Mouse (Mus musculus) thymus, postnatal 0 days (tissue): Measurements from ENCODE around the gene Rptor. TPM values are rescaled to one million over a fixed set of nuclear protein-coding genes. Genes with fewer than 3 reads are reported as not detected.
A peak's percentile ranks its signal among the peaks of the same experiment; 100 is the strongest.

Source experiments
- DNase-seq: peaks from one replicate; pipeline ENCODE4 v3.0.0-alpha.2; 2015; ENCODE audit warnings: low spot score
- polyA plus RNA-seq: library from polyadenylated mRNA; unstranded; fragments of >200 nt; fragmentation: Nextera tagmentation; extraction: Ambion mirVana; gene quantifications from 2 replicates; pipeline ENCODE4 v1.2.1, GENCODE M21; 2015

Gene Rptor
- polyA plus RNA-seq, 1 experiment from 2014 or later, result 14.0 TPM

DNA sequence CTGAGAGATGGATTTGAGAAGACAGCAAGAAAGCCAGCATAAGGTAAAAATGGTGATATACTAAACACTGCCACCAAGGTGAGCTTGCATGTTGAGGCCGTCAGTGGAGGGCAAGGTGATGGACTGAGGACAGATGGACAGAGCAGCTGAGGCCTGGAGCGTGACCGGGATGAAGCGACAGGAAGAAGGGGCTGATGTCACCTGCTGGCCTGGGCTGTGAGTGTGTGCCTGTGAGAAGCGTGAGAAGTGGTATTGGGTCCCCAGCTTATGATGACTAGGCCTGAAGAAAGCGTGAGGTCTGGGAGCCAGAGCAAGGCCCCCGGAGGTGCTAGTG is 130.9 kb downstream of the Rptor start:
- DNase-seq, result no peak

DNA sequence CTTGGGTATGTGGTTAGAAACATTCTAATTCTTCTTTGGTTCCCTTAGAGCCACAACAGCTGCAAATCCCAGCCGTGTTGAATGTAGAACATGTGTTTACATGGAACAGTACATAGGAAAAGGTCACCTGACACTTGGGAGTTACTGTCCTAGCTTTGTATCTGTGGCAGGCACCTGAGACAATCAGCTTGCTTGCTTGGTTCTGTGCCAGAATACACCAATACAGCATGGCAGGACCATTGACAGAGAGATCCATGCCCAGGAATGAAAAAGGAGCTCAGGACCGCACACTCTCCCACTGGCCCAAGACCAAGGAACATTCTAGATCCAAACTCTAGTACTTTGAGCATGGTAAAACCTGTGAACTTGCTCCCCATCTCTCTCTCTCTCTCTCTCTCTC is 132.4 kb downstream of the Rptor start:
- no peak for DNase-seq

DNA sequence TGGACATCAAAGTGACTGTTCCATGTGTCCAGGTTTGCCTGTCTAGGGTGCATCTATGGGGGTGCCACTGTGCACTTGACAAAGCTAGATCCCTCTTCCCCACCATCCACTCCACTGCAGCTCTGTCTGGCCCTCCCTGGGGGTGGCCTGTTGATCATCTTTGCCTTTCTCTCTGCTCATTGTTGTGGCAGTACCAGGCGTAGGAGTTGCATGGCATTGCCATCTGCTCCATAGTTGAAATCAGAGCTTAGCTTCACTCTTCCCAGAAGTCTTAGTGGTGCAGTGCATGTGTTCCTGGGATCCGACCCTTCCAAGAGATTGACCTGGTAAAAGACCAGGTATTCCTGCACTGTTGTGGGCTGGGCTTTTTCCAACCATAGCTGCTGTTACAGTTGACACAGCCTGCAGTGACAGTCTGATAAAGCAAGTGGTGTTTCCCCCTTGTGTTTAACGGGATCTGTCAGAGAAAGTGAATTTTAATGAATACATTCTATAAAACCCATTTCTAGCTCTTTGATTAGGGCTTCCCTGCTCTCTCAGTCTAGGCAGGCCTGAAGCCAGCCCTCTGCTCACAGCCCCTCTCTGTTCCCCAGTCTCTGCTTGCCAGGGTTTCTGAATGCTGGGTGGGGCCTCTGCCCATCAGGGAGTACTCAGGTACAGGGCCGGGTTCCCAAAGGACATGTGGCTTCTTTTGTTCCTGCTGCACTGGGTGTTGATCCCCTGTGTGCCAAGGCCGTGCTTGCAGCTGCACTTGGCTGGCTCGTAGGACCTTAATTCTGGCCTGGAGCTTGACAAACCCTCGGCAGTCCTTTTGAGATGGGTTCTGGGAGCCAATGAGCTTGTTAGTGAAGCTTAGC is 136.5 kb downstream of the Rptor start:
- no peak for DNase-seq

DNA sequence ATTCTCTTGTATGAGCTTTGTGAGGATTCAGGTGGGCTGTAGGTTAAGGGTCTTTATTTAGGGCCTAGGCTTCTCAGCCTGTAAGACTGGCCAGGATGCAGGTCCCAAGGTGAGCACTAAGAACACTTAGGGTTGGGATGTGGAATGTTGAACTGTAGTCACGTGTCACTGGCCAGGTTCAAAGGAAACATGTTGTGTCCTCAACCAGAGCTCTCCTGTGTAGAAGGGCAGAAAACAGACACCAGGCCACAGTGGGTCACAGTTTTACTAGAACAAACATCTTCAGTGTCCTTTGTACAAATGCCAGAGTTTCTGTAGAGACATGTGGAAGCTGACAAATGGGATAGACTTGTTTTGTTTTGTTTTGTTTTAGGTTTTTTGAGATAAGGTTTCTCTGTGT is 138.7 kb downstream of the Rptor start:
- no peak for DNase-seq

DNA sequence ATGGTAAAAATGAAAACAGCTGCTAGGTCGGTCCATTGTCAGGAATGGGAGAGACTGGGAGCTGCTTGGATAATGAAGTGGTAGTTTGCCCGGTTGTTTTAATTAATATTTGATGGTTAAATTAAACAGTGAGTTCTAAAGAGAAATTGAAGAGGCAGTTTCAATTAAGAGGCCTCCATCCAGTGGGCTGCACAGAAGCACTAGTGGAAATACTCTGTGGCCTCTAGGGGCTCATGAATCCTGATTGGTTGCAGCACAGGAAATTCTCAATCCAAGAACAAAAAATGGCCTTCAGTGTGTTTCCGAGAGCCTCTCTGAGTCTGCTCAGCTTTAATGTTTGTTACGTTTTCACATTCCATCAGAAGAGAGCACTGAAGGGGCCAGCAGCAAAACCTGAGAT is 141.7 kb downstream of the Rptor start:
- DNase-seq, result no peak

DNA sequence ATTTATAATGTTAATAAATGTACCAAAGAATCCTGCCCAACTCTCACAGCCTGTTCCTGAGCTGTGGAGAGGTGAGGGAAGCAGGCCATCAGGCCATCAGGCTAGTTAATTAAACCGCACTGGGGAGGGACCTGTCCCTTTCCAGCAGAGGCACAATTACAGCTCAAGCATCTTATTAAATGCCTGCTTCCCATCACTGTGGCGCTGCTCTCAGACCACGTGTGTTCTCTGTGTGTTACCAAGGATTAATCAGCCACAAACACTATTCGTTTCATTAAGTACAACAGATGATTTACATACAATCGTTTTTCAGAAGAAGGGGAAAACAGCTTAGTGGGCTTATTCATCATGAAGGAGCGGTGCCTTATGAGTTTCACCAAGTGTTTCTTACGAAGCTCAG is 142.6 kb downstream of the Rptor start:
- DNase-seq, result no peak

DNA sequence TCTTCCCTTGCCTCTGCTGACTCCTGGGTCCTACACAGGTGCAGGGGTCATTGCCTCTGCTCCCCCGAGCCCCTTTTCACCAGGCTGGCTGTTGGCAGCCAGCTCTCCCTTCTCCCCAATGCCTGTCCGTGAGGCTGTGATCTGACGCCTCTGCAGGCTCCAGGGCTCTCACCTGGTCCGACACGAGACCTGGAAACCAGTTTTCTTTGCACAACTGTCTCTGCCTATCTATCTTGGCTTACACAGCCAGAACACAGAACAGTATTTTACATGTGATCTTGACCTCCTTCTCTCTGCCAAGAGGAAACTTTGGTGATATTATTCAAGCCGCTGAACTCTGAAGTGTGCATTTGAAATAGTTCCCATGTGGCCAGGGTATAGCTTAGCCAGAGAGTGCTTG is 151.8 kb downstream of the Rptor start:
- DNase-seq, result no peak

DNA sequence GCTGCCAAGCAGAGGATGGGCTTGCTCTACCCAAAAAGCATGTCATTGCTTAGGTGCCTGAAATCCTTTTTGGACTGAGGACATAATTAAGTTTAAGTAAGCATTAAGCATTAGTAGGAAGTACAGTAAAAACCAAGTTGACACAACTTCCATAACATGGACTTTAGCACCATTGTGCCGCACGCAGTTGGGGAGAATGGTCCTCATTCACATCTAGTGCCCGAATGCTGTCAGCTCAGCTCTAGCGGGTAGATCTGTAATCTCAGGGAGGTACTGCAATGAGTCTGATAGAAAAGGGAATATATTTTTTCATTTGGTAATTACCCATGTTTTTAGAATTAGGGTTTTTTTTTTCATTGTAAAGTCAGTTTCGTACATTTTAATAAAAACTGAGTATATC is 155.5 kb downstream of the Rptor start:
- DNase-seq, result no peak

DNA sequence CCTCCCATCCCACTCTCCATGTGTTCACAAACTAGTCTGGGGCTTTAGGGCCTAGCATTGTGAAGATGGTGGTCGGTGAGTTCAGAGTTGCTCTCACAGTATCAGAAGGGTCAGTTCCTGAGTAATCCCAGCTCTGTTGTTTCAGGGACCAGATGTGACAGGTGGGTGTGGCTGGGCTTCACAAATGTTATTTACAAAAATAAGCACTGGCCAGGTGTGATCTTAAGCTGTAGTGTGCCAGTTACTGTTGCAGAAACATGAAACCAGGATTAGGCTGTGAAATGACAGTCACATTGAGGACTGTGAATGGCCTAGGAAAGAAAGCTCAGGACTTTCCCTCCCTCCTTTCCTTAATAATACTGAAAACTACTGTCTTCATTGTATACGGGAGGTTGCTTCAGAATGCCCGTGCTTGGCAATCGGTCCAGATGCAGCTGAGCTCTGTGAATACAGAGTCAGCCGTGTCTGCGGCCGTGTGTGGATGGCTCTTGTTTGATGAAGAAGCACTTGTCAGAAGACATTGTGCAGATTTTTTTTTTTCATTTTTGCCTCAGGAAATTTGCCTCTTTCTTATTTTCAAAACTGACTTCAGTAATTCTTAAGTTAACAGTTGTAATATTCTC is 156.1 kb downstream of the Rptor start:
- no peak for DNase-seq

DNA sequence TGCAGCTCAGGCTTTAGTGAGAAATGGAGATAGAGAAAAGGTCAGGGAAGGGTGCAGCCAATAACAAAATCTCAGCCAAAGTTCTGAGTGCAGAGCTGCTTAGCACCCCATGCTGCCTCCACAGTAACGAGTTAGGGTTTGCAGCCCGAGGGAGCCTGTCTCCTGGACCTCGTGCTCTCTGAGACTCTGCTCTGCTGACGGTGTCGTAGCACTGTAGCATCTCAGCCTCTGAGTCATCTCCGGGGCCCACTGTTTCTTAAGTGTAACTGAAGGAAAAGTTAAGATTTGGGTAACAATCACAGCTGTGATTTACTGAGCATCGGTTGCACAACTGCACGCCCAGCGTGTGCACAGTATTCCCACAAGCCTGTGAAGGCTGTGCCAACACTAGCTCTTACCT is 160.2 kb downstream of the Rptor start:
- no peak for DNase-seq

DNA sequence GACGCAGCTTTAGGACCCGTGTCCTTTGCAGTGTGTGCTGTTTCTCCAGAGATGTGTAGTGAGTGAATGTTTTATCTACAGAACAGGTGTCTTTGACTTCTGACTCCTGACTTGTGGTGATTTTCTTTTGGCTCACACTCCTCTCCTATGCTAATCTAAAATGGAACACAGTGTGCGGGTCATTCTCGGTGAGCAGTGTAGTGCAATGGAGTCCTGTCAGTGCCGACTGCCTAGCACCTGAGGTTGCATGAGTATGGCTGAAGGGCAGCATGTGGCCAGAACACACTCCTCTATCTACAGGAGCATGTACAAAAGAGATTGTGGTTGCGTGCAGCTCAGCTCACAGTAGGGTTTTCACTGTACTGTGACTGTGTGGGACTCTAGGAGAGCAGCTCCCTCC is 163.3 kb downstream of the Rptor start:
- no peak for DNase-seq

DNA sequence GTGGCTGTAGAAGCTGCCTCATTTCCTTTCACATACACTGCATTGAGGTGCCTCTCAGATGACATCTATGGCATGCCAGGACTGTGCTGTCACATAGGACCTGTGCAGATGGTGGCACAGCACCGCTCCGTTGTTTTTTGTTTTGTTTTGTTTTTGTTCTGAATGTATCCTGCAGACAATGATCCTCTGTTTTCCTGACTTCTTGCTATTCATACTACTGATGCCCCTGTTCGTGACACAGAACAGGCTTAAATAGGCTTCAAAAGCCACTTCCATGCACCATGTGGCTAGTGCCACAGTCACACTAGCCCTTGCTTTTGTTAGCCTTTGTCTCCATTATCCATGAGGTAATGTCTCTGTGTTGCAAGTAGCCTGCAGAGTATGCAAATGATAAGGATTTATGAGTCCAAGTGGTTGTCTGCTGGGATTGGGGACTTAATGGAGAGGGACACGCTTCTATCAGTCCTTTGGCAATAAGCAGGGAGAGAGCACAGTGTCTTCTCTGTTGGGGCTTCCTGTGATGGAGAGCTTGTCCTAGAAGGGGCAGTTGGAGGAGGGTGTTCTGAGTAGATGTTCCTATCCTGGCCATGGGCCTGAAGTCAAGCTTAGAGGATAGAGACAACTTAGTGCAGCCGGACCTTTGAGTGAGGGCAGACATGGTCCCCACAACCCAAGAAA is 164.2 kb downstream of the Rptor start:
- no peak for DNase-seq

DNA sequence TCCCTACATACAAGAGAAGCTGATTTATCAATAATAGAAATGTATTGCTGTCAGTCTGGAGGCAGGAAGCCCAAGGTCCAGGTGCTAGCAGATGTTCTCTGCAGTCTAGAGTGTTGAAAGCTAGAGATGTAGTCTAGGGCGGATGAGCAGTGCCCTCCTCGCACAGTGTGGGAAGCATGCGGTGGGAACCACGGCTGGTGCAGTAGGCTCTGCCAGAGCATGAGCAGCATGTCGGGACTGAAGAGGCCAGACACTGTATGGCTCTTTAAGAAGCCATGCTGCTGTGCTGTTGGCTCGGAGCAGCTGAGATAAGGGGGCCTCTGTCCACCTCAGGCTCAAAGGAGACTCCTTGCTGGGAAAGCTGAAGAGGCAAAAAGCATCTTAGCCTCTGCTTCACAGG is 164.8 kb downstream of the Rptor start:
- DNase-seq, result no peak

DNA sequence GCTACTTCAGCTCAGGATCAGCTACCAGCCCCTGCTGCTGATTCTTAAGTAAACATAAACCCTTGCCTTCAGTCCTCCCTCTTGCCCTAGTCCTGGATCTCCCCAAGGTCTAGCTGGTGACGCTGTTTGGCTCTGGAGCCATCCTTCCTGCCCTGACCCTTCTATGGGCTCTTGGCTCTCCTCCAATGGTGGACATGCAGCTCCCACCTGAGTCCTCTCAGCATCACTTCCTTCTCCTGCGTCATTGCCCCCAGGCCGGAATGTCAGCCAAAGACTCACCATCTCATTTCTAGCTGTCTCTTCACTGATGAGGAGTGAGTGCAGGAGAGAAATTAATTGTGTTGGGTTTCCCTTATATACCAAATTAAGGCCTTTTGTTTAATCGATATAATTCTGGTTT is 165.8 kb downstream of the Rptor start:
- DNase-seq, result no peak

DNA sequence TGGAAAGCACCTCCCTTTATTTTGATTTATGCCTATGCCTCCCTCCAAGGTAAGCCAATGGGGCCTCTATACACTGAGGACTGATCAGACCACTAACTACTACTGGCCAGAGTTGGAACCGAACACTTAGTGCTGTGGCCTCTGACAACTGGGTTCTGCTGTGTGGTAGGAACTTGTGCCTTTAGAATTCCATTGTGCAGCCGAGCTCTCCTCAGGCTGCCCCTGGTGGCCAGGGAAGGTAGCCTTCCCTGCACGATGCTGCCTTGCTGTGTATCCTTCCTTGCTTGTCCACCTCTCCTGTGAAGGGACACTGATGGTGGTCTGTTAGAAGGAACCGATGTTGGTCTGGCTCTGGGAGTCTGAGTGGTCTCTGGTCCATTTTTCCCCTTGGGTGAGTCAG is 167.0 kb downstream of the Rptor start:
- no peak for DNase-seq

DNA sequence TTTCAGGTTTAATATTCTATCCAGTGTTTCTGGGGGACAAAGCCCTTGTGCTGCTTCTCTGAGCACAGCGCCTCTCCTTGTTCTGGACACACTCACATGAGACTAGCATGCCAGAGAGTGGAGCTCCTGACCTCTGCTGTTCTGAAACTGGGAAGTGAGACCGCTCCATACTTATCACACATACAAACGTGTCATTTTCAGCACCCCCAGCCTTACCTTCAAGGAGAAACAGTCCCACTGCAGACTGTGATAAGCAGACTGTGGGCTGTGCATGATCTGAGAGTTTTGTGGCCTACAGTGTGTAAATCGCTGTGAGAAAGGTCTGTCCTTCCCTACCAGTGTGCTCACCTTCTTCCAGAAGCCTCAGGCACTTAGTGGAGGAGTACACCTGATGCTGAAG is 168.3 kb downstream of the Rptor start:
- DNase-seq, result no peak

DNA sequence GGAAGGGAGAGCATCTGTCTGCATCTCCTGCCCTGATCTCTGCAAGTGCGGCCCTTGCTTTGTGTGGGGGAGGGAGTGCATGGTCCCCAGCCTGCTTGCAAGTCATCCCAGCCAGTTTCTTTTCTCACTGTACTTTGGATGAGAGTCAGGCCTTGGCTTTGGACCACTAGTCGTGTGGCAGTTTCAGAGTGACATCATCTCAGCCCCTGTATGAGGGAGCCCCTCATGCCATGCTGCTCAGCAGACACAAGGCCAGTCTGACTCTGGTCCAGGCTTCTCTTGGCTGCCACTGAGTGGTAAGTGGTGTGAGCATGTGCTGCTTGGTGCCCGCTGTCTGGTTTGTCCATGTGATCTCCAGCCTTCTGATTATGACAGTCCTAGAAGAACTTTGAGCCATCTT is 170.2 kb downstream of the Rptor start:
- DNase-seq, result no peak

DNA sequence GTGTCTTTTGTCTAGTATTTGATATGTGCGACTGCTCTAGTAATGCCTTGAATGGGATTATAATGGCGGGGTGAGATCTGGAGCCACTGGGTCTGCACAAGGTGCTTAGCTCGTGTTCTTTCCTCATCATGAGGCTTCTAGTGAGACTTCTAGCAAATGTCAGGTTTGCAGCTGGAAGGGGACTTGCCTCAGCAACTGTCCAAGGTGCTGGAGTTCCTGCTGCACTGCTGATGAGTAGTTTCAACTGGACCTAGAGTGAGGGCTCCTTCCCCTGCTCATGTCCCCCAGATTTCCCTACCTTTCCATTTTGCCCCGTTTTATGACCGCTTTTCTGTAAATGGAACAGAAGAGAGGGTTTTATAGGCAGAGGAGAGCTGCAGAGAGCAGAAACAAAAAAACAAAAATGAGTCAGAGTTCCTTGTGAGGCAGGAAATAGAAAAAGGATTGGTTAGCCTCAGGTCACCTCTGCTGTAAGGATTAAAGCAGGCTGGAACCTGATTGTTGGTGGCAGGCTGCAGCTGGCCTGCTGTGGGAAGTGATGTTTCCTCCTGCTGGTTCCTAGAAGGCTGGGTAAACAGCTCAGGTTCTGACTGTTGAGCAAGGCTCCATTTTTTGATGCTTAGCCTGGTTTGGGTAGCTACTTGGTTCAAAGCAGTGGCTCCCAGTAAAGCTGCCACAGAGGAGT is 172.5 kb downstream of the Rptor start:
- DNase-seq, result peak; percentile 12

DNA sequence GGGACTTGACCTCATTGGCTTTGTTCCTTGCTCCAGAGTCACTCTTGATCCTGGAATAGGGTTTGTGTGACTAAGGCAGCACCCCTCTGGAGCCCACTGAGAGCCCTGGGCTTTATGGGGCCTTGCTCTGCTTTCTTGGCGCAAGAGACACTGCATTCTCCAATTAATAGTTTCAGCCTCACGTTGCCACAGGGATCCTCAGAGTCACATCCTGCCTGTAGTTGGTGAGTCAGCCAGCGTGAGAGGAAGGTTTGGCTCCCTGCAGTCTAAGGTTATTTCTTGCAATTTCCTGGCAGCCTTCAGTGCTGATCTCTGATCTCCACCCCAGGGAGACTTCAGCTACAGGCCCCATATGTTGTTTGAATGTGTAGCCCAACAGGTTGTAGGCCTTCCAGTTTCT is 174.5 kb downstream of the Rptor start:
- DNase-seq, result no peak

DNA sequence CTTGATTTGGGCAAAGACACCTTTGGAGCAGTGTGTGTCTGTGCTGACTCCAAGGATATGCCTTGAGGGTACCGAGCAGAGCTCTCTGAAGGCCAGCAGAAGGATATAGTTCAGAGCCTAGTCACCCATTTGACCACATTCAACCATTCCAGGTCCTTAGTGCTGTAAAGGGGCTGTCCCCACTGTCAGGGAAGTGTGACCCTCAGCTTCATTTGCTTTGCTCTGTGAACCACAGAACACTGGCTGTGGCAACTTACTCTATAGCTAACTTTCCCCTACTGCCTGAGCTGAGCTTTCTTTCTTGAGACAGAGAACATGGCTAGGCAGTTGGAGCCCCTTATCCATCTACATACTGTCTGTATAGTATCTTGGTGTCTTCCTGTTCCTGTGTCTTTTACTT is 175.2 kb downstream of the Rptor start:
- no peak for DNase-seq

DNA sequence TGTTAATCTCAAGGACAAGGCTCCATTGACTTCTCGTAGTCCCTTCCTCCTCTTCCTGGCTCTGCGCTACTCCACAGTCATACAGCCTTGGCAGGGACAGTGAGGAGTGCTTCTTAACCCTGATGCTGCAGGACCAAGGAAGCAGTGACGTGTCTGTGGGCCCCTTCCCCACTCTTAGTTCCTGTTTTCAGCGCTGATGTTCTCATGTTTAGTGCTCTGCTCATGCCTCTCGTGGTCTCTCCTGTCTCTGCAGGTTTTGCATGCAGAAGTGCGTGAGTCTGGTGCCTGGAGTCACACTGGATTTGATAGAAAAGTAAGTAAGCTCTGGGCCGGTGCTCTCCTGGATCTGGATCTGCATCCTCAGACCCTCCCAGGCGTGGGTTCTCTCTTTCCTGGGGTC is 177.6 kb downstream of the Rptor start:
- no peak for DNase-seq

DNA sequence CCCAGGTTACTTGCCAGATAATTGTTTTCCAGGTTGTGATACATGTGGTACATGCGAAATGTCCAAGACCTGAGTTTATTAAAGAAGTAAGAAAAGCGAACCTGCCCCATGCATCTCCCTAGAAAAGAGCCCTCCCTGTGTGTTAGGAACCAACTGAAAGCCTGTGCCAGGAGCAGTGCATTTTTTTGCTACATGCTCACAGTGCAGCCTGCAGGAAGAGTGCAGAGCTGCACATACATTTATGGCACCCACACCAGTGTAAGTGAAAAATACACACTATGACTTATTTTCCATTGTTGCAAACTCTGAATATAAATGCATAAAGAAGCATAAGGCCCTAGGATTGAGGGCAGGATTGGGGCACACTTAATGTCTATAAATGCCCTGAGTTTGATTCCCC is 178.5 kb downstream of the Rptor start:
- DNase-seq, result no peak
